Comparison of ENCODE assay signal across 14 mouse cellular contexts in the genomic region with DNA sequence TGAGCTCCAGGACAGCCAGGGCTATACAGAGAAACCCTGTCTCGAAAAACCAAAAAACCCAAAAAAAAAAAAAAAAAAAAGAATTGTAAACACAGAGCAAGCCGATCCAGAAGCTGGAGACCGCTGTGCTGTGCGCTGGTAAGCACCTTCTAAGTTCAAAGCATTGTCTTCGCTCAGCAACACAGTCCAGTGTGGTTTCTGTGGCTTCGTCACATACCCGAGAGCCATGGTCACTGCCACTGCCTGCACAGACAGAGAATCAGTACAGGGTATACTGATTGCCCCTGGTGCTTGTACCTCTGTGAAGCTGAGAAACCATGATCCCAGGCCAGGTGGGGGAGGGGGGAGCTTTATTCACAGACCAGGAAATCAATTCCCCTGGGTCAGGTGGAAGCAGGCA. TPM values are rescaled to one million over a fixed set of nuclear protein-coding genes. Genes with fewer than 3 reads are reported as not detected.
DNase-seq lines count a peak whose midpoint lies in the region.
"Had no signal": no experiment of that assay in that cellular context is flagged by ENCODE, and none has a peak within 500 bp of the region (broad histone marks: within the 10 kb centered on the region; RNA-seq: fewer than 3 reads in every experiment).

No protein-coding gene starts in this region.

- DNase-seq in kidney, postnatal 10 days = peak; percentile 12
- no peak for DNase-seq in kidney, adult 9 months
- DNase-seq in 3134 (ENCODE audit: extremely low read depth, insufficient read length, low spot score) = peak; percentile 42
- peak; percentile 59 for DNase-seq in T-cell, adult 2 months (ENCODE audit: low spot score)
- DNase-seq in mesoderm, embryonic 11.5 days (ENCODE audit: low read depth, low spot score) = peak; percentile 2
- DNase-seq in yolk sac, embryonic 10.5 days (ENCODE audit: low spot score) = no peak
- no peak for DNase-seq in layer of hippocampus, postnatal 36 days
- DNase-seq: adrenal gland, postnatal 14 days; cerebellum, adult 11 months; cerebellum, postnatal 10 days; lung, embryonic 14.5 days had no signal

RNA-seq across cellular contexts. Expression of a gene that starts 51.6 kb away (rescaled TPM):
- total RNA-seq in layer of hippocampus, postnatal 36 days (2021) = 1 to 10 TPM; 1.9 to 2.0 TPM
- total RNA-seq: granulocyte monocyte progenitor cell, adult 5-6 weeks had no signal

RNA-seq across cellular contexts. Expression of a gene that starts 54.8 kb away (rescaled TPM):
- under 1 TPM; 0.68 to 0.95 TPM for total RNA-seq in layer of hippocampus, postnatal 36 days (2021)
- total RNA-seq: adrenal gland, postnatal 14 days; G1E; gastrocnemius, adult 18-20 months; granulocyte monocyte progenitor cell, adult 5-6 weeks had no signal

Comparison
In these comparisons a context has a peak if more than half of its experiments do, and no peak if none do; other contexts are left out.
1. DNase-seq: peak in kidney, postnatal 10 days (single experiment), 3134 (single experiment), T-cell, adult 2 months (single experiment) and mesoderm, embryonic 11.5 days (single experiment); none in kidney, adult 9 months (single experiment), yolk sac, embryonic 10.5 days (single experiment) and layer of hippocampus, postnatal 36 days (0 of 2).